ENCODE assay signal across 8 mouse cellular contexts in the genomic region with DNA sequence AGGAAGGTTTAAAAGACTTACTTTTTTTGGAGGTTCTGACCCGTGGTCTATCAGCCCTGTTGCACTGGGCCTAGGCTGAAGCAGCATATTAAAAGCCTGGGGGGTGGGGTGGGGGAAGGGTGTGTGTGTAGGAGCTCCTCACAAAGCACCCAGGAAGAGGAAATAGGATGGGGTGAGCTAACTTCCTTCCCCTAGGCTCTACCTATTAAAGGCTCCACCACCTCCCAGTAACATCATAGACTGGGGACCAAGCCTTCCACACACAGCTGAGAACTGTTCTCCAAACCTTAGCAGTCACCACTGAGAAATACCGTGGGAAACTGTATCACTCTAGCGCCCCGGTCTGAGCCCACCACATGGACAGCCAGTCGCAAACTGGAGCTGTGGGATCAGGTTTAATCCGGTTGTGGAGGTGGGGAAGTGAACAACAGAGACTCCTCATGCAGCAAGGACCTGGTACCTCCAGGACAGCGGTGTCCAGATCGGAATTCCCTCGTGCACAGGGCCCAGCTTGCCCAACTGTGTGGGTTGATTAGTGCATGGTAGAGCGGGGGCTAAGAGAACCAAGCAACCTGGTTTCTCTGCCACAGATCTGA. TPM values are rescaled to one million over a fixed set of nuclear protein-coding genes. Genes with fewer than 3 reads are reported as not detected.
DNase-seq lines count a peak whose midpoint lies in the region; ATAC-seq and TF ChIP-seq lines count a peak whose summit lies in the region.

No protein-coding gene starts in this region.

- ATAC-seq in kidney, embryonic 14.5 days (ENCODE audit: low FRiP score, low TSS enrichment): no peak
- peak; percentile 42 for ATAC-seq in intestine, embryonic 15.5 days

- no peaks in the 10 kb centered on the region for H3K27me3 ChIP-seq in kidney, embryonic 14.5 days (ENCODE audit: control insufficient read depth, insufficient read depth, low read length)
- H3K27me3 ChIP-seq in intestine, embryonic 15.5 days (replicated peaks): no peaks in the 10 kb centered on the region

- H3K9me3 ChIP-seq in kidney, embryonic 14.5 days (ENCODE audit: control insufficient read depth, low read length): no peaks in the 10 kb centered on the region
- no peaks in the 10 kb centered on the region for H3K9me3 ChIP-seq in intestine, embryonic 15.5 days

- no peak overlapping the region for H3K4me3 ChIP-seq in kidney, embryonic 14.5 days (ENCODE audit: low read length)
- peak overlapping the region; percentile 68 for H3K4me3 ChIP-seq in bone marrow macrophage, adult 2 months (ENCODE audit: insufficient read depth, low read length)
- H3K4me3 ChIP-seq in intestine, embryonic 15.5 days (replicated peaks): no peak overlapping the region
- peak overlapping the region; percentile 40 for H3K4me3 ChIP-seq in olfactory bulb, adult 2 months (ENCODE audit: insufficient read depth, low read depth, low read length)

- no peaks in the 10 kb centered on the region for H3K36me3 ChIP-seq in kidney, embryonic 14.5 days (ENCODE audit: control insufficient read depth, insufficient read depth, low read length)
- H3K36me3 ChIP-seq in intestine, embryonic 15.5 days: no peaks in the 10 kb centered on the region

- WGBS in kidney, embryonic 14.5 days: 59% methylated on average over 10 of the region's 10 CpGs
- WGBS in intestine, embryonic 15.5 days: 65% methylated on average over 10 of the region's 10 CpGs
- 70% methylated on average over 10 of the region's 10 CpGs for WGBS in olfactory bulb, adult 2 months

- H3K4me1 ChIP-seq in kidney, embryonic 14.5 days (ENCODE audit: control insufficient read depth, insufficient read depth, low read length): peaks cover 17% of the 10 kb centered on the region
- H3K4me1 ChIP-seq in bone marrow macrophage, adult 2 months (ENCODE audit: control insufficient read depth, insufficient read depth, low read length): peaks cover 28% of the 10 kb centered on the region
- H3K4me1 ChIP-seq in intestine, embryonic 15.5 days (replicated peaks): peaks cover 15% of the 10 kb centered on the region
- peaks cover 21% of the 10 kb centered on the region for H3K4me1 ChIP-seq in olfactory bulb, adult 2 months (ENCODE audit: control insufficient read depth, insufficient read depth, low read length)

- peak overlapping the region; percentile 24; the same call in 1 of the 2 replicates for H3K27ac ChIP-seq in kidney, embryonic 14.5 days (ENCODE audit: low read depth, low read length)
- H3K27ac ChIP-seq in bone marrow macrophage, adult 2 months (ENCODE audit: insufficient read depth, low read depth, low read length): peak overlapping the region; percentile 69
- peak overlapping the region; percentile 54 for H3K27ac ChIP-seq in intestine, embryonic 15.5 days
- H3K27ac ChIP-seq in olfactory bulb, adult 2 months (ENCODE audit: insufficient read depth, low read depth, low read length): no peak overlapping the region

- no peak for TF ChIP-seq CTCF in bone marrow macrophage, adult 2 months (IDR thresholded peaks at IDR 0.05; ENCODE audit: low read depth, low read length)
- no peak for TF ChIP-seq CTCF in olfactory bulb, adult 2 months (IDR thresholded peaks at IDR 0.05; ENCODE audit: insufficient read depth, low read depth, low read length)

- no peak overlapping the region for H3K4me2 ChIP-seq in kidney, embryonic 14.5 days (replicated peaks; ENCODE audit: low read depth, low read length)
- peak overlapping the region; percentile 36 for H3K4me2 ChIP-seq in intestine, embryonic 15.5 days (replicated peaks)

- no peak for DNase-seq in kidney, adult 8-10 months
- DNase-seq in frontal cortex, postnatal 14 days (ENCODE audit: low spot score in 2 of 2): no peak
- no peak for DNase-seq in testis, postnatal 14 days (ENCODE audit: low spot score)
- DNase-seq in spleen, adult 18-20 months: no peak

- no peak for TF ChIP-seq POLR2A in bone marrow macrophage, adult 2 months (IDR thresholded peaks at IDR 0.05; ENCODE audit: borderline replicate concordance, low read depth, low read length)
- TF ChIP-seq POLR2A in olfactory bulb, adult 2 months (IDR thresholded peaks at IDR 0.05; ENCODE audit: insufficient read depth, low read depth, low read length): no peak

- no peak overlapping the region for H3K9ac ChIP-seq in kidney, embryonic 14.5 days (ENCODE audit: low read depth, low read length)
- no peak overlapping the region for H3K9ac ChIP-seq in intestine, embryonic 15.5 days

RNA-seq across cellular contexts. Expression of gene Pknox1, which starts 6.5 kb away (rescaled TPM):
- 27.1 and 44.0 TPM in 2 replicates for polyA plus RNA-seq in kidney, embryonic 14.5 days (2014; fragmentation: Nextera tagmentation; extraction: Ambion mirVana)
- 14.3 and 18.6 TPM in 2 replicates for polyA plus RNA-seq in bone marrow macrophage, adult 2 months (2012; ENCODE audit: insufficient read depth, insufficient read length, missing spikeins)
- polyA plus RNA-seq in intestine, embryonic 15.5 days (2015; fragmentation: Nextera tagmentation; extraction: Ambion mirVana): 28.5 and 29.8 TPM in 2 replicates
- 75.7 TPM in 1 of 2 replicates, not detected in the other for polyA plus RNA-seq in olfactory bulb, adult 2 months (2012; ENCODE audit: insufficient read depth, insufficient read length, low replicate concordance, missing spikeins)

RNA-seq across cellular contexts. Expression of gene Ndufv3, which starts 38.1 kb away (rescaled TPM):
- polyA plus RNA-seq in kidney, embryonic 14.5 days (2014; fragmentation: Nextera tagmentation; extraction: Ambion mirVana): 231 and 270 TPM in 2 replicates
- polyA plus RNA-seq in bone marrow macrophage, adult 2 months (2012; ENCODE audit: insufficient read depth, insufficient read length, missing spikeins): 132 and 146 TPM in 2 replicates
- polyA plus RNA-seq in intestine, embryonic 15.5 days (2015; fragmentation: Nextera tagmentation; extraction: Ambion mirVana): 404 and 457 TPM in 2 replicates
- polyA plus RNA-seq in olfactory bulb, adult 2 months (2012; ENCODE audit: insufficient read depth, insufficient read length, low replicate concordance, missing spikeins): not detected in 2 replicates

RNA-seq across cellular contexts. Expression of gene Wdr4, which starts 38.3 kb away (rescaled TPM):
- 40.6 and 45.7 TPM in 2 replicates for polyA plus RNA-seq in kidney, embryonic 14.5 days (2014; fragmentation: Nextera tagmentation; extraction: Ambion mirVana)
- 11.3 and 13.8 TPM in 2 replicates for polyA plus RNA-seq in bone marrow macrophage, adult 2 months (2012; ENCODE audit: insufficient read depth, insufficient read length, missing spikeins)
- 45.3 and 47.0 TPM in 2 replicates for polyA plus RNA-seq in intestine, embryonic 15.5 days (2015; fragmentation: Nextera tagmentation; extraction: Ambion mirVana)
- not detected in 2 replicates for polyA plus RNA-seq in olfactory bulb, adult 2 months (2012; ENCODE audit: insufficient read depth, insufficient read length, low replicate concordance, missing spikeins)

Comparison
In these comparisons a context has a peak if more than half of its experiments do, and no peak if none do; other contexts are left out.
1. H3K4me3 ChIP-seq: peak in bone marrow macrophage, adult 2 months (single experiment) and olfactory bulb, adult 2 months (single experiment); none in kidney, embryonic 14.5 days (single experiment) and intestine, embryonic 15.5 days (single experiment).